Mouse (Mus musculus): Measurements from ENCODE around the gene Tsg101. TPM values are rescaled to one million over a fixed set of nuclear protein-coding genes. Genes with fewer than 3 reads are reported as not detected.

The Tsg101 gene
- total and polyA plus RNA-seq, 2 experiments from 2014 or later, result 105 to 279 TPM

GRCm38 (mm10) chr7:46880992-46881391 lies 38.8 kb downstream of the Tsg101 start:
- H3K27ac ChIP-seq, result no peak overlapping the region
- 97% methylated on average over 2 of the region's 2 CpGs for WGBS
- H3K27me3 ChIP-seq (ENCODE audit: insufficient read depth, low read length), result no peaks in the 10 kb centered on the region
- TF ChIP-seq CTCF (IDR thresholded peaks at IDR 0.05; ENCODE audit: low read depth), result no peak
- no peak overlapping the region for H3K4me3 ChIP-seq (ENCODE audit: low read length)
- DNase-seq (ENCODE audit: low spot score), result no peak
- H3K4me1 ChIP-seq (ENCODE audit: insufficient read depth, low read length), result no peaks in the 10 kb centered on the region
- no peak overlapping the region for H3K4me2 ChIP-seq (ENCODE audit: low read depth, low read length)
- no peak for ATAC-seq
- no peak overlapping the region for H3K9ac ChIP-seq (replicated peaks; ENCODE audit: low read length)
- no peaks in the 10 kb centered on the region for H3K9me3 ChIP-seq (ENCODE audit: low read length)
- no peaks in the 10 kb centered on the region for H3K36me3 ChIP-seq (ENCODE audit: insufficient read depth, low read length)

- Histone ChIP-seq H3K27me3 (ENCODE audit: insufficient read depth, low read length) (no peaks in the 10 kb centered on the region), H3K27ac (no peak overlapping the region), H3K9me3 (ENCODE audit: low read length) (no peaks in the 10 kb centered on the region), H3K36me3 (ENCODE audit: insufficient read depth, low read length) (no peaks in the 10 kb centered on the region), H3K4me2 (ENCODE audit: low read depth, low read length) (no peak overlapping the region), H3K4me3 (ENCODE audit: low read length) (no peak overlapping the region), H3K4me1 (ENCODE audit: insufficient read depth, low read length) (no peaks in the 10 kb centered on the region), H3K9ac (replicated peaks; ENCODE audit: low read length) (no peak overlapping the region)
- DNase-seq (ENCODE audit: low spot score), result peak; percentile 10
- ATAC-seq, result no peak
- 87% methylated on average over 5 of the region's 5 CpGs for WGBS
- TF ChIP-seq CTCF (IDR thresholded peaks at IDR 0.05; ENCODE audit: low read depth), result no peak
These were observed 39.9 kb downstream of the Tsg101 start for GRCm38 (mm10) chr7:46879851-46880250.

GRCm38 (mm10) chr7:46877255-46877654 lies 42.5 kb downstream of the Tsg101 start:
- no peaks in the 10 kb centered on the region for H3K4me1 ChIP-seq (ENCODE audit: insufficient read depth, low read length)
- H3K36me3 ChIP-seq (ENCODE audit: insufficient read depth, low read length), result no peaks in the 10 kb centered on the region
- TF ChIP-seq CTCF (IDR thresholded peaks at IDR 0.05; ENCODE audit: low read depth), result no peak
- ATAC-seq (no peak), DNase-seq (ENCODE audit: low spot score) (no peak)
- H3K4me2 ChIP-seq (ENCODE audit: low read depth, low read length), result no peak overlapping the region
- H3K27me3 ChIP-seq (ENCODE audit: insufficient read depth, low read length), result no peaks in the 10 kb centered on the region
- no peak overlapping the region for H3K4me3 ChIP-seq (ENCODE audit: low read length)
- 88% methylated on average over 6 of the region's 6 CpGs for WGBS
- no peak overlapping the region for H3K9ac ChIP-seq (replicated peaks; ENCODE audit: low read length)
- no peaks in the 10 kb centered on the region for H3K9me3 ChIP-seq (ENCODE audit: low read length)
- H3K27ac ChIP-seq, result no peak overlapping the region

- ATAC-seq (no peak), DNase-seq (ENCODE audit: low spot score) (no peak)
- Histone ChIP-seq H3K4me3 (ENCODE audit: low read length) (no peak overlapping the region), H3K27ac (no peak overlapping the region), H3K36me3 (ENCODE audit: insufficient read depth, low read length) (no peaks in the 10 kb centered on the region), H3K4me2 (ENCODE audit: low read depth, low read length) (no peak overlapping the region), H3K4me1 (ENCODE audit: insufficient read depth, low read length) (no peaks in the 10 kb centered on the region), H3K27me3 (ENCODE audit: insufficient read depth, low read length) (no peaks in the 10 kb centered on the region), H3K9ac (replicated peaks; ENCODE audit: low read length) (no peak overlapping the region), H3K9me3 (ENCODE audit: low read length) (no peaks in the 10 kb centered on the region)
- TF ChIP-seq CTCF (IDR thresholded peaks at IDR 0.05; ENCODE audit: low read depth), result no peak
- WGBS, result 67% methylated on average over 4 of the region's 4 CpGs
These were observed 42.9 kb downstream of the Tsg101 start for GRCm38 (mm10) chr7:46876841-46877240.

GRCm38 (mm10) chr7:46871988-46872387 lies 47.8 kb downstream of the Tsg101 start:
- WGBS, result 78% methylated on average over 4 of the region's 4 CpGs
- Histone ChIP-seq H3K4me3 (ENCODE audit: low read length) (no peak overlapping the region), H3K4me2 (ENCODE audit: low read depth, low read length) (no peak overlapping the region), H3K9me3 (ENCODE audit: low read length) (no peaks in the 10 kb centered on the region), H3K4me1 (ENCODE audit: insufficient read depth, low read length) (no peaks in the 10 kb centered on the region), H3K27me3 (ENCODE audit: insufficient read depth, low read length) (no peaks in the 10 kb centered on the region), H3K9ac (replicated peaks; ENCODE audit: low read length) (no peak overlapping the region), H3K36me3 (ENCODE audit: insufficient read depth, low read length) (no peaks in the 10 kb centered on the region), H3K27ac (no peak overlapping the region)
- ATAC-seq (no peak), DNase-seq (ENCODE audit: low spot score) (no peak)
- TF ChIP-seq CTCF (IDR thresholded peaks at IDR 0.05; ENCODE audit: low read depth), result no peak

- H3K27me3 ChIP-seq (ENCODE audit: insufficient read depth, low read length), result no peaks in the 10 kb centered on the region
- no peak within 1 kb of the TSS for H3K27ac ChIP-seq
- H3K4me1 ChIP-seq (ENCODE audit: insufficient read depth, low read length), result no peaks in the 10 kb centered on the region
- TF ChIP-seq CTCF (IDR thresholded peaks at IDR 0.05; ENCODE audit: low read depth), result no peak
- H3K36me3 ChIP-seq (ENCODE audit: insufficient read depth, low read length), result peaks cover 3% of the 10 kb centered on the region; the same call in 1 of the 2 replicates
- H3K9ac ChIP-seq (replicated peaks; ENCODE audit: low read length), result no peak within 1 kb of the TSS
- no peaks in the 10 kb centered on the region for H3K9me3 ChIP-seq (ENCODE audit: low read length)
- DNase-seq (ENCODE audit: low spot score) (no peak), ATAC-seq (no peak)
- H3K4me3 ChIP-seq (ENCODE audit: low read length), result no peak within 1 kb of the TSS
- no peak within 1 kb of the TSS for H3K4me2 ChIP-seq (ENCODE audit: low read depth, low read length)
- WGBS, result 38% methylated on average over 10 of the region's 10 CpGs
These were observed 58.8 kb downstream of the Tsg101 start, which contains the start of gene Ldhc for GRCm38 (mm10) chr7:46860996-46861395. Gene Ldhc (plus strand): TSS chr7:46861203.

GRCm38 (mm10) chr7:46859031-46859430 lies 60.7 kb downstream of the Tsg101 start:
- Histone ChIP-seq H3K4me1 (ENCODE audit: insufficient read depth, low read length) (no peaks in the 10 kb centered on the region), H3K4me3 (ENCODE audit: low read length) (no peak overlapping the region), H3K9ac (replicated peaks; ENCODE audit: low read length) (no peak overlapping the region), H3K9me3 (ENCODE audit: low read length) (no peaks in the 10 kb centered on the region), H3K27me3 (ENCODE audit: insufficient read depth, low read length) (no peaks in the 10 kb centered on the region), H3K27ac (no peak overlapping the region), H3K4me2 (ENCODE audit: low read depth, low read length) (no peak overlapping the region), H3K36me3 (ENCODE audit: insufficient read depth, low read length) (peaks cover 20% of the 10 kb centered on the region; the same call in 1 of the 2 replicates)
- DNase-seq (ENCODE audit: low spot score) (no peak), ATAC-seq (no peak)
- no peak for TF ChIP-seq CTCF (IDR thresholded peaks at IDR 0.05; ENCODE audit: low read depth)
- 68% methylated on average over 6 of the region's 6 CpGs for WGBS
